Mouse (Mus musculus) heart, adult 2 months (tissue): Measurements from ENCODE around the gene Clip3. TPM values are rescaled to one million over a fixed set of nuclear protein-coding genes. Genes with fewer than 3 reads are reported as not detected.

Experiments used
- DNase-seq, 2 experiments: peaks; one replicate each; pipeline ENCODE4 v3.0.0; 2021
- H3K27ac ChIP-seq: fragments of 200-600 bp; 2 replicates; pipeline ENCODE4 v1.8.1; 2022
- H3K27me3 ChIP-seq: fragments of 200-500 bp; 2 replicates; pipeline ENCODE4 v1.6.1; 2012; ENCODE audit warnings: mild to moderate bottlenecking, low read length, inconsistent platforms, mixed read lengths; ENCODE audit not compliant: control insufficient read depth, insufficient read depth
- H3K36me3 ChIP-seq: fragments of 200-500 bp; 2 replicates; pipeline ENCODE4 v1.6.1; 2012; ENCODE audit warnings: low read length, inconsistent platforms; ENCODE audit not compliant: control insufficient read depth, insufficient read depth
- H3K4me1 ChIP-seq: fragments of 200-500 bp; 2 replicates; pipeline ENCODE4 v1.6.1; 2011; ENCODE audit warnings: low read length; ENCODE audit not compliant: control insufficient read depth, insufficient read depth
- H3K4me3 ChIP-seq: fragments of 200-600 bp; 2 replicates; pipeline ENCODE4 v1.8.1; 2022
- H3K79me2 ChIP-seq: fragments of 200-500 bp; replicated peaks from 2 replicates; pipeline ENCODE4 v1.6.1; 2012; ENCODE audit warnings: mild to moderate bottlenecking, inconsistent platforms, low read length, moderate library complexity, mixed read lengths; ENCODE audit not compliant: control insufficient read depth, insufficient read depth
- H3K9ac ChIP-seq: fragments of 200-500 bp; 2 replicates; pipeline ENCODE4 v1.6.1; 2012; ENCODE audit warnings: low read depth, mild to moderate bottlenecking, control low read depth, inconsistent platforms, low read length, mixed read lengths
- CTCF ChIP-seq: fragments of 200-600 bp; IDR thresholded peaks from 2 replicates; pipeline ENCODE4 v1.8.1; 2022; ENCODE audit warnings: antibody characterized with exemption, mild to moderate bottlenecking, moderate library complexity
- EP300 ChIP-seq: fragments of 200-500 bp; IDR thresholded peaks from 2 replicates; pipeline ENCODE4 v1.6.1; 2011; ENCODE audit warnings: low read depth, low read length, control low read depth; ENCODE audit not compliant: insufficient read depth
- POLR2A ChIP-seq: fragments of 200-500 bp; IDR thresholded peaks from 2 replicates; pipeline ENCODE4 v1.6.1; 2011; ENCODE audit warnings: mild to moderate bottlenecking, low read depth, low read length, control low read depth; ENCODE audit not compliant: insufficient read depth
- WGBS: fragments of 180-500 bp; shearing (Covaris S2); methylation state at CpG from one replicate; pipeline ENCODE4 v1.1.7; 2018; 5-methylcytosine and 5-hydroxymethylcytosine counted together
- intact Hi-C: fragments of 180-260 bp; cut with DNase I; formaldehyde crosslinking; loops from one replicate; pipeline ENCODE4 v1.15.1; 2025
- polyA plus RNA-seq: library from polyadenylated mRNA; depleted of rRNA; stranded (reverse); fragments of >200 nt; gene quantifications from 2 replicates; pipeline ENCODE4 v1.2.3, GENCODE M21; 2012
- total RNA-seq, 2 experiments: library from RNA; stranded (reverse); gene quantifications; 2 replicates each; pipeline ENCODE4 v1.2.3; 2021

Gene Clip3
- total and polyA plus RNA-seq, 3 experiments, result 5.6 to 6.6 (median 5.6) TPM

- no peak overlapping the region for H3K4me3 ChIP-seq
These were observed 18.6 kb downstream of the Clip3 start for GRCm38 (mm10) chr7:30310136-30310535.

GRCm38 (mm10) chr7:30313666-30314320, 22.3 kb downstream of the Clip3 start:
- intact Hi-C loops, result no loop called here
- WGBS, result 55% methylated on average over 27 of the region's 27 CpGs

More at GRCm38 (mm10) chr7:30310136-30310535, 18.6 kb downstream of the Clip3 start:
- WGBS, result 83% methylated on average over 12 of the region's 12 CpGs
- intact Hi-C loops, result no loop called here
- Histone ChIP-seq H3K27ac (no peak overlapping the region), H3K27me3 (no peaks in the 10 kb centered on the region), H3K36me3 (no peaks in the 10 kb centered on the region), H3K79me2 (no peaks in the 10 kb centered on the region), H3K9ac (no peak overlapping the region), H3K4me1 (peaks cover 3% of the 10 kb centered on the region)
- DNase-seq, result no peak
- TF ChIP-seq POLR2A (no peak), EP300 (no peak), CTCF (no peak)

GRCm38 (mm10) chr7:30314721-30315155, 23.2 kb downstream of the Clip3 start, which contains the start of gene Syne4:
Gene Syne4, plus strand, starts transcription at chr7:30314807.
- Histone ChIP-seq H3K9ac (no peak within 1 kb of the TSS), H3K27ac (no peak within 1 kb of the TSS), H3K36me3 (no peaks in the 10 kb centered on the region), H3K27me3 (no peaks in the 10 kb centered on the region), H3K79me2 (no peaks in the 10 kb centered on the region), H3K4me1 (no peaks in the 10 kb centered on the region), H3K4me3 (no peak within 1 kb of the TSS)
- DNase-seq, result no peak
- no peak for TF ChIP-seq CTCF
- no peak for TF ChIP-seq EP300
- TF ChIP-seq POLR2A, result no peak
- whole genome bisulfite sequencing, result 16% methylated on average over 9 of the region's 9 CpGs
- intact Hi-C loops, result no loop called here

More at GRCm38 (mm10) chr7:30313666-30314320, 22.3 kb downstream of the Clip3 start:
- no peak for DNase-seq
- H3K4me3 ChIP-seq, result no peak overlapping the region
- H3K36me3 ChIP-seq, result no peaks in the 10 kb centered on the region
- H3K27me3 ChIP-seq, result no peaks in the 10 kb centered on the region
- H3K9ac ChIP-seq, result no peak overlapping the region
- H3K79me2 ChIP-seq, result no peaks in the 10 kb centered on the region
- H3K27ac ChIP-seq, result no peak overlapping the region
- H3K4me1 ChIP-seq, result peaks cover 1% of the 10 kb centered on the region; the same call in 1 of the 2 replicates
- TF ChIP-seq CTCF, result no peak
- no peak for TF ChIP-seq POLR2A
- no peak for TF ChIP-seq EP300

DNA sequence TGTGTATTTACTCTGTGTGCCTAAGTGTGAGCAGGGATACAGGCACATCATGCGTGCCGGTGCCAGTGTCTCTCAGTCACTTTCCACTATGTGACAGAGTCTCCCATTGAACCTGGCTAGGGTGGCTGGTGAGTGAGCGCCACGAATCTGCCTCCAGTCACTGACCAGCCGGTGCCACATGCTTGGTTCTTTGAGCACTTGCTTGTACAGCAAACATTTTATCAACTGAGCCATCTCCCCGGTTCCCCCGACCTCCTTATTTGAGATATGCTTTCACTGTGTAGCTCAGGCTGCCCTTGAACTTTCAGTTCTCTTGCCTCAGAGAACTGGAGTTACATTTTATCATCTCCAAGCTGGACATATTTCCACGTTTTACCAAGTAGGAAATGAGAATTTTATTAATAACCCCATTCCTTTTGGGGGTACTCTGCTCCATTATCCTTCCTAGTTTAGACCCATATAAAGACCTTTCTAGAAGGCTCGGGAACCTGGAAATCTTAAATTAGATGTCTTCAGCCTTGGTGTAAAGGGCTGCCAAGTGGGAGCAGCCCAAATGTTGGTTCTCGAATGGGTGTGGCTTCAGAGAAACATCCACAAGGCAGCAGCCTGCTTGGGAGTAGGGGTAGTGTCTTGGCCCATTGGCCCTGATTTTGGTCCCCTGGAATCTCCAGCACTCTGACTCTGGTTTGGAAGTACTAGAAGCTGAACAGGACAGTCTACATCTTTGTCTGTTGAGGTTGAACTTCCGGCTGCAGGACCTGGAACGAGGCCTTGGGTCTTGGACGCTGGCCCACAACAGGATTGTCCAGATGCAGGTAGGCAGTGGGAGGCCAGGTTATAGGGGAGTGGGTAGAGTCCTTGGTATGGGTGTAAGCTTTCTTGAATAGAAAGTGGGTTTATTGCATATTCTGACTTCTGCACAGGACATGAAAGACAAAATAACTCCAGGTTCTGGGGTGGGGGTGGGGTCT, 24.3 kb downstream of the Clip3 start:
- intact Hi-C loops, result no loop called here
- no peak for DNase-seq
- WGBS, result 66% methylated on average over 13 of the region's 13 CpGs
- TF ChIP-seq EP300 (no peak), CTCF (no peak), POLR2A (no peak)
- no peak overlapping the region for H3K4me3 ChIP-seq
- no peaks in the 10 kb centered on the region for H3K36me3 ChIP-seq
- H3K9ac ChIP-seq, result no peak overlapping the region
- H3K27ac ChIP-seq, result no peak overlapping the region
- no peaks in the 10 kb centered on the region for H3K79me2 ChIP-seq
- H3K27me3 ChIP-seq, result no peaks in the 10 kb centered on the region
- H3K4me1 ChIP-seq, result no peaks in the 10 kb centered on the region

DNA sequence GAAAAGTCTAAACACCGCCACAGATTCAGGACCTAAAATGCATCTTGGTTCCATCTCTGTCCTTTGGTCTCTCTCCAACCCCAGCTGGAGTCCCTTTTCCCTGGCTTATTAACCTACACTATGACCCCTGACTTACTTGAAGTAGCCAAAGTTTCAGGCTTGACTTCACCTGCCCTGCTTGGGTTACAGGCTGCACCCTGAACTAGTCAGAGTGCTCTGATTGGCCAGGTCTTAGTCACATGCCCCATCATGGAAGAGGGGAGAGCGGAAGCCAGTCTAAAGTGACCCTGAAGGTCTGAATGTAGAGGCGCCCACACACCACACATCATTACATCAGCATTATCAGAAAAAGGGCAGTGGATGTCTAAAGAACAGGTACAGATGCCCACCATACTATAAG, 26.6 kb downstream of the Clip3 start:
- TF ChIP-seq POLR2A (no peak), CTCF (no peak)
- Histone ChIP-seq H3K27me3 (no peaks in the 10 kb centered on the region), H3K27ac (no peak overlapping the region), H3K4me1 (peaks cover 1% of the 10 kb centered on the region; the same call in 1 of the 2 replicates), H3K4me3 (no peak overlapping the region), H3K9ac (no peak overlapping the region), H3K36me3 (no peaks in the 10 kb centered on the region), H3K79me2 (no peaks in the 10 kb centered on the region)
- 84% methylated on average over 3 of the region's 3 CpGs for WGBS
- intact Hi-C loops, result no loop called here
- DNase-seq, result no peak
